Mouse (Mus musculus) MEL (cell line): ENCODE measurements at regions not wholly inside any gene's neighbourhood (a gene's known extent, or its start where the extent isn't known, plus 50 kb on each side); places are given as distances from the start of the nearest gene placed in this dataset.

Experiments used
- DNase-seq: peaks from one replicate; pipeline ENCODE4 v3.0.0; 2011; ENCODE audit warnings: low read depth, low spot score
- H3K27ac ChIP-seq: 2 replicates; pipeline ENCODE4 v1.5.1; 2012; ENCODE audit warnings: low read depth, mild to moderate bottlenecking, control low read depth, low read length, moderate library complexity; ENCODE audit not compliant: control insufficient read depth
- H3K27me3 ChIP-seq, 2 experiments: fragments of 150-350 bp in 1 of 2; sonication (generic) in 1 of 2; 2 replicates each; pipeline ENCODE4 v1.6.1; 2012; ENCODE audit warnings: low read length in 2 of 2, mild to moderate bottlenecking in 2 of 2, improper control_type of control experiment in 1 of 2, moderate library complexity in 1 of 2; ENCODE audit not compliant: insufficient read depth in 2 of 2, control insufficient read depth in 1 of 2
- H3K36me3 ChIP-seq, 2 experiments: 2 replicates each; pipeline ENCODE4 v1.6.1; 2012 to 2014; ENCODE audit warnings: low read length in 2 of 2, improper control_type of control experiment in 1 of 2, inconsistent platforms in 1 of 2, mild to moderate bottlenecking in 1 of 2; ENCODE audit not compliant: insufficient read depth in 2 of 2, control insufficient read depth in 1 of 2
- H3K4me1 ChIP-seq, 2 experiments: fragments of 150-350 bp in 1 of 2; sonication (generic) in 1 of 2; 2 replicates each; pipeline ENCODE4 v1.6.1; 2012; ENCODE audit warnings: low read length in 2 of 2, improper control_type of control experiment in 1 of 2, mild to moderate bottlenecking in 1 of 2; ENCODE audit not compliant: insufficient read depth in 2 of 2, control insufficient read depth in 1 of 2
- H3K4me3 ChIP-seq, 2 experiments: fragments of 150-350 bp in 1 of 2; sonication (generic) in 1 of 2; 2 replicates each; pipeline ENCODE4 v1.5.1; 2012; ENCODE audit warnings: low read depth in 2 of 2, low read length in 2 of 2, mild to moderate bottlenecking in 2 of 2, moderate library complexity in 2 of 2, control low read depth in 1 of 2, improper control_type of control experiment in 1 of 2; ENCODE audit not compliant: control insufficient read depth in 1 of 2, insufficient read depth in 1 of 2
- H3K79me2 ChIP-seq: 2 replicates; pipeline ENCODE4 v1.6.1; 2012; ENCODE audit warnings: mild to moderate bottlenecking, low read length, moderate library complexity; ENCODE audit not compliant: control insufficient read depth, poor library complexity, insufficient read depth
- H3K9ac ChIP-seq: 2 replicates; pipeline ENCODE4 v1.6.1; 2012; ENCODE audit warnings: low read depth, mild to moderate bottlenecking, control low read depth, low read length, moderate library complexity; ENCODE audit not compliant: control insufficient read depth, poor library complexity, severe bottlenecking
- H3K9me3 ChIP-seq: fragments of 150-350 bp; sonication (generic); replicated peaks from 2 replicates; pipeline ENCODE4 v1.6.1; 2012; ENCODE audit warnings: mild to moderate bottlenecking, low read length, improper control_type of control experiment, moderate library complexity; ENCODE audit not compliant: insufficient read depth
- BHLHE40 ChIP-seq: IDR thresholded peaks from 2 replicates; pipeline ENCODE4 v1.6.1; 2012; ENCODE audit warnings: low read depth, mild to moderate bottlenecking, inconsistent platforms, low read length, improper control_type of control experiment, borderline replicate concordance
- E2F4 ChIP-seq: IDR thresholded peaks from 2 replicates; pipeline ENCODE4 v1.6.1; 2011; ENCODE audit warnings: low read depth, low read length, improper control_type of control experiment, borderline replicate concordance
- ELF1 ChIP-seq: IDR thresholded peaks from 2 replicates; pipeline ENCODE4 v1.6.1; 2014; ENCODE audit warnings: low read depth, mild to moderate bottlenecking, inconsistent platforms, low read length, improper control_type of control experiment, moderate library complexity
- EP300 ChIP-seq, 2 experiments: IDR thresholded peaks; 2 replicates each; pipeline ENCODE4 v1.6.1; 2011; ENCODE audit warnings: improper control_type of control experiment in 2 of 2, low read length in 2 of 2, low read depth in 1 of 2, mild to moderate bottlenecking in 1 of 2
- GABPA ChIP-seq: IDR thresholded peaks from 2 replicates; pipeline ENCODE4 v1.6.1; 2012; ENCODE audit warnings: low read depth, mild to moderate bottlenecking, inconsistent platforms, low read length, improper control_type of control experiment, moderate library complexity
- HCFC1 ChIP-seq: IDR thresholded peaks from 2 replicates; pipeline ENCODE4 v1.6.1; 2012; ENCODE audit warnings: low read depth, mild to moderate bottlenecking, inconsistent platforms, low read length, improper control_type of control experiment, moderate library complexity
- MAX ChIP-seq: IDR thresholded peaks from 2 replicates; pipeline ENCODE4 v1.6.1; 2011; ENCODE audit warnings: low read length, improper control_type of control experiment
- MAZ ChIP-seq: IDR thresholded peaks from 2 replicates; pipeline ENCODE4 v1.6.1; 2012; ENCODE audit warnings: low read depth, mild to moderate bottlenecking, inconsistent platforms, low read length, improper control_type of control experiment
- MEF2A ChIP-seq: IDR thresholded peaks from 2 replicates; pipeline ENCODE4 v1.6.1; 2014; ENCODE audit warnings: low read depth, mild to moderate bottlenecking, inconsistent platforms, low read length, improper control_type of control experiment; ENCODE audit not compliant: poor library complexity, insufficient replicate concordance, severe bottlenecking; ENCODE audit errors: extremely low read depth
- POLR2A ChIP-seq, 2 experiments: IDR thresholded peaks; 2 replicates each; pipeline ENCODE4 v1.6.1; 2011 to 2012; ENCODE audit warnings: low read length in 2 of 2, mild to moderate bottlenecking in 2 of 2, control low read depth in 1 of 2, improper control_type of control experiment in 1 of 2, low read depth in 1 of 2, moderate library complexity in 1 of 2; ENCODE audit not compliant: control insufficient read depth in 1 of 2, insufficient read depth in 1 of 2, poor library complexity in 1 of 2
- RAD21 ChIP-seq: IDR thresholded peaks from 2 replicates; pipeline ENCODE4 v1.6.1; 2011; ENCODE audit warnings: mild to moderate bottlenecking, low read depth, low read length, improper control_type of control experiment
- SMC3 ChIP-seq: IDR thresholded peaks from 2 replicates; pipeline ENCODE4 v1.6.1; 2011; ENCODE audit warnings: low read depth, low read length, improper control_type of control experiment
- TAL1 ChIP-seq: IDR thresholded peaks from 2 replicates; pipeline ENCODE4 v1.6.1; 2012; ENCODE audit warnings: mild to moderate bottlenecking, inconsistent platforms, low read length, moderate library complexity, mixed read lengths
- TCF12 ChIP-seq: IDR thresholded peaks from 2 replicates; pipeline ENCODE4 v1.6.1; 2014; ENCODE audit warnings: low read depth, mild to moderate bottlenecking, inconsistent platforms, low read length, improper control_type of control experiment, moderate library complexity
- UBTF ChIP-seq: IDR thresholded peaks from 2 replicates; pipeline ENCODE4 v1.6.1; 2012; ENCODE audit warnings: low read depth, mild to moderate bottlenecking, inconsistent platforms, low read length, improper control_type of control experiment, moderate library complexity, borderline replicate concordance; ENCODE audit not compliant: insufficient read depth
- USF1 ChIP-seq: IDR thresholded peaks from 2 replicates; pipeline ENCODE4 v1.6.1; 2014; ENCODE audit warnings: low read depth, mild to moderate bottlenecking, inconsistent platforms, low read length, improper control_type of control experiment, moderate library complexity
- USF2 ChIP-seq, 2 experiments: IDR thresholded peaks; 2 replicates each; pipeline ENCODE4 v1.6.1; 2011 to 2012; ENCODE audit warnings: improper control_type of control experiment in 2 of 2, low read length in 2 of 2, borderline replicate concordance in 1 of 2, inconsistent platforms in 1 of 2, low read depth in 1 of 2, mild to moderate bottlenecking in 1 of 2; ENCODE audit not compliant: insufficient read depth in 1 of 2
- ZC3H11A ChIP-seq: IDR thresholded peaks from 2 replicates; pipeline ENCODE4 v1.6.1; 2012; ENCODE audit warnings: low read depth, mild to moderate bottlenecking, inconsistent platforms, low read length, improper control_type of control experiment
- ZKSCAN1 ChIP-seq: IDR thresholded peaks from 2 replicates; pipeline ENCODE4 v1.6.1; 2012; ENCODE audit warnings: low read depth, mild to moderate bottlenecking, inconsistent platforms, low read length, improper control_type of control experiment, moderate library complexity

DNA sequence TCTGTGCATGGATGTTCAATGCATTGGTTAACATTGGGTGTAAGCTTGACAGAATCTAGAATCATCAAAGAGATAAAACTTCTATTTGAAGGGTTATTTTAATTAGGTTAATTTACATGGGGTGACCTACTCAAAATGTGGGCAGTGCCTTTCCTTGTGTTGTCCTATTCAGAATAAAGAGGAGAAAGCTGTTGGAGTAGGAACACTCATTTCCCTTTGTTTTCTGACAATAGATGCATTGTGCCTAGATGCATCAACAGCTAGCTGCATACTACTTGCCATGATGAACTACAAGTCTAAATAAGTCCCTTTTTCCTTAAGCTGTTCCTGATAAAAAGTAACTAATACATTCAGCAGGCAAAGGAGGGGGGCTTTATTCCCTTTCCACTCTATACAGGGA, 269.8 kb downstream of the Eepd1 start:
- Histone ChIP-seq H3K4me1 (no peaks in the 10 kb centered on the region), H3K27ac (no peak overlapping the region), H3K27me3 (no peaks in the 10 kb centered on the region), H3K9me3 (no peaks in the 10 kb centered on the region), H3K79me2 (no peaks in the 10 kb centered on the region), H3K9ac (no peak overlapping the region), H3K36me3 (no peaks in the 10 kb centered on the region), H3K4me3 (no peak overlapping the region)
- no peak for DNase-seq
- TF ChIP-seq MAX (no peak), MAZ (no peak), TCF12 (no peak), EP300 (IDR thresholded peaks at IDR 0.05; ENCODE audit: low read depth in 1 of 2, low read length in 2 of 2) (no peak), GABPA (no peak), SMC3 (no peak), RAD21 (no peak)

DNA sequence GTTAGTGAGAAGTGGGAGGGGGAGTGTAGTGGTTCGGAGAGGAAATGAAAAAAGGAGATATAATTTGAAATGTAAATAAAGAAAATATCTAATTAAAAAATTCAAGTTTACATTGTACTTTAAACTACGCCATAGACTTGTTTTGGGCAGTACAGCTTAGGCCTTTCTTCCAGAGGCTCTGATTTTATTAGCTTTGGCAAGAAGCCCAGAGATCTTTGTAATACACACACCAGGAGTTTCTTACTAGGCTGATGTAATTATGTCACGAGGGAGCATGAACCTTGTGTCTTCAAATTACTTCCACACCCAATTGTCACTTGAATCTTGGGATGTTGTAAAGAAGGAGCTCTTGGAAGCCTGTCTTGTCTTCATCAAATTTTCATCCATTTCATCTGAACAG, 292.6 kb downstream of the Eepd1 start:
- Histone ChIP-seq H3K9ac (no peak overlapping the region), H3K79me2 (no peaks in the 10 kb centered on the region), H3K4me3 (no peak overlapping the region), H3K27me3 (no peaks in the 10 kb centered on the region), H3K27ac (no peak overlapping the region), H3K36me3 (no peaks in the 10 kb centered on the region), H3K4me1 (no peaks in the 10 kb centered on the region), H3K9me3 (no peaks in the 10 kb centered on the region)
- no peak for DNase-seq
- TF ChIP-seq ZKSCAN1 (no peak), TAL1 (no peak), ELF1 (no peak), USF1 (no peak), E2F4 (no peak), UBTF (no peak), MEF2A (no peak), POLR2A (IDR thresholded peaks at IDR 0.05; ENCODE audit: control insufficient read depth in 1 of 2, insufficient read depth in 1 of 2, low read depth in 1 of 2, low read length in 2 of 2, poor library complexity in 1 of 2) (no peak), BHLHE40 (no peak), ZC3H11A (no peak), SMC3 (no peak), USF2 (IDR thresholded peaks at IDR 0.05; ENCODE audit: borderline replicate concordance in 1 of 2, insufficient read depth in 1 of 2, low read depth in 1 of 2, low read length in 2 of 2) (no peak), HCFC1 (no peak)
- TF ChIP-seq, all 39 proteins: peak for 0
